Comparison of ENCODE assay signal across 19 mouse cellular contexts in genomic region chr19:59685826-59686717, GRCm38 (mm10).
DNase-seq lines count a peak whose midpoint lies in the region; ATAC-seq and TF ChIP-seq lines count a peak whose summit lies in the region.
"Had no signal": no experiment of that assay in that cellular context is flagged by ENCODE, and none has a peak within 500 bp of the region (broad histone marks: within the 10 kb centered on the region; RNA-seq: fewer than 3 reads in every experiment).

No protein-coding gene starts in this region.

- H3K27me3 ChIP-seq in midbrain, embryonic 11.5 days (ENCODE audit: control insufficient read depth, insufficient read depth, low read length), result no peaks in the 10 kb centered on the region
- H3K27me3 ChIP-seq in midbrain, postnatal 0 days (ENCODE audit: insufficient read depth, low read length), result no peaks in the 10 kb centered on the region
- H3K27me3 ChIP-seq in forebrain, embryonic 13.5 days, result no peaks in the 10 kb centered on the region
- H3K27me3 ChIP-seq in forebrain, embryonic 15.5 days, result no peaks in the 10 kb centered on the region
- H3K27me3 ChIP-seq: heart, embryonic 12.5 days; liver, embryonic 13.5 days had no signal

- peak; percentile 77 for DNase-seq in midbrain, embryonic 11.5 days (ENCODE audit: low spot score, missing footprints)
- DNase-seq in midbrain, postnatal 0 days (ENCODE audit: low spot score), result no peak
- peak; percentile 52 for DNase-seq in kidney, adult 18-20 months
- DNase-seq in kidney, postnatal 14 days, result peak; percentile 75
- DNase-seq in mesoderm, embryonic 11.5 days (ENCODE audit: low read depth, low spot score), result peak; percentile 42
- no peak for DNase-seq in left cerebral cortex, postnatal 25 days (ENCODE audit: low spot score in 2 of 2)
- DNase-seq: adrenal gland, adult 8-10 months; cerebellum, adult 2 months; gastrocnemius, postnatal 36 days; heart, postnatal 36 days; liver, embryonic 13.5 days; lung, postnatal 10 days had no signal

- H3K4me1 ChIP-seq in midbrain, embryonic 11.5 days (ENCODE audit: control insufficient read depth, insufficient read depth, low read length), result no peaks in the 10 kb centered on the region
- no peaks in the 10 kb centered on the region for H3K4me1 ChIP-seq in midbrain, postnatal 0 days (ENCODE audit: insufficient read depth, low read length)
- no peaks in the 10 kb centered on the region for H3K4me1 ChIP-seq in forebrain, embryonic 13.5 days
- H3K4me1 ChIP-seq in forebrain, embryonic 15.5 days, result no peaks in the 10 kb centered on the region
- H3K4me1 ChIP-seq: heart, embryonic 12.5 days; liver, embryonic 13.5 days had no signal

- no peak overlapping the region for H3K4me3 ChIP-seq in midbrain, embryonic 11.5 days (ENCODE audit: low read depth, low read length)
- no peak overlapping the region for H3K4me3 ChIP-seq in midbrain, postnatal 0 days (ENCODE audit: low read depth, low read length)
- H3K4me3 ChIP-seq in forebrain, embryonic 13.5 days, result no peak overlapping the region
- no peak overlapping the region for H3K4me3 ChIP-seq in forebrain, embryonic 15.5 days
- H3K4me3 ChIP-seq: erythroblast, embryonic 14.5 days; heart, embryonic 12.5 days; liver, embryonic 13.5 days; neural tube, embryonic 13.5 days had no signal

- intact Hi-C loops in left cerebral cortex, postnatal 25 days (cut with DNase I), result no loop called here

- TF ChIP-seq CTCF in midbrain, postnatal 0 days (IDR thresholded peaks at IDR 0.05), result no peak

- no peak overlapping the region for H3K9ac ChIP-seq in midbrain, embryonic 11.5 days (ENCODE audit: low read length)
- no peak overlapping the region for H3K9ac ChIP-seq in midbrain, postnatal 0 days (replicated peaks; ENCODE audit: low read length, poor library complexity, severe bottlenecking)
- H3K9ac ChIP-seq in forebrain, embryonic 13.5 days, result no peak overlapping the region
- no peak overlapping the region for H3K9ac ChIP-seq in forebrain, embryonic 15.5 days (replicated peaks)
- H3K9ac ChIP-seq: heart, embryonic 12.5 days; liver, embryonic 13.5 days; neural tube, embryonic 13.5 days had no signal

- H3K27ac ChIP-seq in midbrain, embryonic 11.5 days (ENCODE audit: low read depth, low read length), result no peak overlapping the region
- no peak overlapping the region for H3K27ac ChIP-seq in midbrain, postnatal 0 days (ENCODE audit: low read depth, low read length)
- no peak overlapping the region for H3K27ac ChIP-seq in forebrain, embryonic 13.5 days
- H3K27ac ChIP-seq in forebrain, embryonic 15.5 days (replicated peaks), result no peak overlapping the region
- H3K27ac ChIP-seq: hindbrain, postnatal 0 days; liver, embryonic 13.5 days; neural tube, embryonic 13.5 days had no signal

- no peak overlapping the region for H3K4me2 ChIP-seq in midbrain, embryonic 11.5 days
- no peak overlapping the region for H3K4me2 ChIP-seq in midbrain, postnatal 0 days (ENCODE audit: low read depth, low read length, poor library complexity, severe bottlenecking)
- H3K4me2 ChIP-seq in forebrain, embryonic 13.5 days, result no peak overlapping the region
- H3K4me2 ChIP-seq in forebrain, embryonic 15.5 days (replicated peaks), result no peak overlapping the region
- H3K4me2 ChIP-seq: heart, embryonic 12.5 days; liver, embryonic 13.5 days; neural tube, embryonic 13.5 days had no signal

- 71% methylated on average over 19 of the region's 19 CpGs for WGBS in midbrain, embryonic 11.5 days
- WGBS in midbrain, postnatal 0 days, result 53% methylated on average over 19 of the region's 19 CpGs
- WGBS in forebrain, embryonic 13.5 days, result 69% methylated on average over 19 of the region's 19 CpGs
- WGBS in forebrain, embryonic 15.5 days, result 69% methylated on average over 19 of the region's 19 CpGs

- no peaks in the 10 kb centered on the region for H3K36me3 ChIP-seq in midbrain, embryonic 11.5 days (ENCODE audit: control insufficient read depth, insufficient read depth, low read length)
- no peaks in the 10 kb centered on the region for H3K36me3 ChIP-seq in midbrain, postnatal 0 days (ENCODE audit: insufficient read depth, low read length)
- no peaks in the 10 kb centered on the region for H3K36me3 ChIP-seq in forebrain, embryonic 13.5 days (ENCODE audit: poor library complexity, severe bottlenecking)
- H3K36me3 ChIP-seq in forebrain, embryonic 15.5 days, result no peaks in the 10 kb centered on the region
- H3K36me3 ChIP-seq: heart, embryonic 12.5 days; liver, embryonic 13.5 days; neural tube, embryonic 13.5 days had no signal

- H3K9me3 ChIP-seq in midbrain, embryonic 11.5 days (ENCODE audit: control insufficient read depth, low read length), result no peaks in the 10 kb centered on the region
- no peaks in the 10 kb centered on the region for H3K9me3 ChIP-seq in midbrain, postnatal 0 days (ENCODE audit: low read length)
- H3K9me3 ChIP-seq in forebrain, embryonic 13.5 days (replicated peaks), result no peaks in the 10 kb centered on the region
- no peaks in the 10 kb centered on the region for H3K9me3 ChIP-seq in forebrain, embryonic 15.5 days
- H3K9me3 ChIP-seq: heart, embryonic 12.5 days; liver, embryonic 13.5 days; neural tube, embryonic 13.5 days had no signal

- no peak for ATAC-seq in midbrain, embryonic 11.5 days (ENCODE audit: low FRiP score)
- no peak for ATAC-seq in midbrain, postnatal 0 days (ENCODE audit: low FRiP score)
- ATAC-seq in forebrain, embryonic 13.5 days, result no peak
- no peak for ATAC-seq in forebrain, embryonic 15.5 days (replicated peaks)
- ATAC-seq: hindbrain, postnatal 0 days; midbrain, embryonic 16.5 days had no signal

Comparison
In these comparisons a context has a peak if more than half of its experiments do, and no peak if none do; other contexts are left out.
1. DNase-seq: peak in midbrain, embryonic 11.5 days (single experiment), kidney, adult 18-20 months (single experiment), kidney, postnatal 14 days (single experiment) and mesoderm, embryonic 11.5 days (single experiment); none in midbrain, postnatal 0 days (single experiment) and left cerebral cortex, postnatal 25 days (0 of 2).